Mouse (Mus musculus): ENCODE data around the gene Adh6b. TPM values are rescaled to one million over a fixed set of nuclear protein-coding genes. Genes with fewer than 3 reads are reported as not detected.
"Not testable (repeated sequence)": the region's sequence is repeated elsewhere in the genome, so short reads cannot be mapped to it uniquely, and the experiment has no call there.

Gene Adh6b
- polyA plus RNA-seq, 1 experiment from 2014 or later = 0.41 TPM

DNA sequence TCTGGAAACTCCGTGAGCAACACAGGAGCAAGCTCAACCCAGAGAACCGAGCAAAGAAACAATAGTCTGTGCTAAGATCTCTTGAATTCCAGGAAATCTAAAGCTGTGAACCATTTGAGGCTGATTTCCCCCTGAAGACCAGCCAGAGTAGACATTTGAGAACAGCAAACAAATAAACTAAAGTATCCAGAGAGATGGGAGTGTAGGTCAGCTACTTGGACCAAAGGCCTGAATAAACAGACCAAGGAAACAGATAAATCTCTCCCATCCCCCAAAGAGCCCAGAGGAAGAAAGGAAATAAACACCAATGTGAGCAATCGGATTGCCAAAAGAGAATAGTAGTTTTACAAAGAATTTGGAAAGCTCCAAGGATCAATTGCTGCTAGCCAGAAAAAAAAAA lies 5.5 kb downstream of the Adh6b start:
- Histone ChIP-seq H3K27ac (ENCODE audit: low read depth, low read length) (no peak overlapping the region), H3K9ac (ENCODE audit: low read length) (no peak overlapping the region), H3K4me3 (ENCODE audit: low read depth, low read length) (no peak overlapping the region), H3K4me2 (no peak overlapping the region), H3K27me3 (ENCODE audit: control insufficient read depth, insufficient read depth, low read length) (no peaks in the 10 kb centered on the region), H3K36me3 (ENCODE audit: control insufficient read depth, insufficient read depth, low read length) (no peaks in the 10 kb centered on the region), H3K4me1 (ENCODE audit: control insufficient read depth, insufficient read depth, low read length) (no peaks in the 10 kb centered on the region), H3K9me3 (ENCODE audit: control insufficient read depth, low read length) (no peaks in the 10 kb centered on the region)
- ATAC-seq (ENCODE audit: low FRiP score) (no peak), DNase-seq (ENCODE audit: low spot score, missing footprints) (no peak)
- 65% methylated on average over 3 of the region's 3 CpGs for WGBS

DNA sequence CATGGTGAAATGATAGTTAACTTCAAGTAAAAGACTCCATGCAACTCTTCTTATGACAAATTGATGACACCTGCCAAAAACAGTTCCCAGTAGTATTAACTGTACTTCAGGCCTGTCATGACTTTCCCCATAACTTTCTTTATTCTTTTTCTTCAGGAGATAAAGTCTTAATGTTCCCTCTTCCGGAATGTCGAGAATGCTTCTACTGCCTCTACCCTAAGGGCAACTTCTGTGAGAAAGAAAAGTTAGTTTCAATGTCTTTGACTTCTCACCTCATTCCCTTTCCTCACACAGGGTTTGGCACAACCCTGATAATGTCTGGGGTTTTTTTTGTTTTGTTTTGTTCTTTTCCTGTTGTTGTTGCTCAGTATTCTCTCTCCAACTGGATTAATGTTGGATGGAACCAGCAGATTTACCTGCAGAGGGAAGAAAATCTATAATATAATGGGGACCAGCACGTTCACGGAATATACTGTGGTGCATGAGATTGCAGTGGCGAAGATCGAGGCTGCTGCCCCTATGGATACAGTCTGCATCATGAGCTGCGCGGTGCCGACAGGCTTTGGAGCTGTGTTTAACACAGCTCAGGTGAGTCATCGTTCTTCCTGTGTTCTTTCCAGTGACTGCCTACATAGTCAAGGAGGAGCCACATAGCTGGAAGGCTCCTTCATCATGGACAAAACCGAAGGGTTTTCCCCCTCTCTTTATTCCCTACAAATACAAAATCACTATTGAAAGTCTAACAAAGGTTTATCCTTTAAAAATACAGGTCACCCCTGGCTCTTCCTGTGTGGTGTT lies 10.6 kb downstream of the Adh6b start:
- Histone ChIP-seq H3K4me2 (no peak overlapping the region), H3K9me3 (ENCODE audit: control insufficient read depth, low read length) (no peaks in the 10 kb centered on the region), H3K36me3 (ENCODE audit: control insufficient read depth, insufficient read depth, low read length) (no peaks in the 10 kb centered on the region), H3K4me3 (ENCODE audit: low read depth, low read length) (no peak overlapping the region), H3K27ac (ENCODE audit: low read depth, low read length) (no peak overlapping the region), H3K27me3 (ENCODE audit: control insufficient read depth, insufficient read depth, low read length) (no peaks in the 10 kb centered on the region), H3K9ac (ENCODE audit: low read length) (no peak overlapping the region), H3K4me1 (ENCODE audit: control insufficient read depth, insufficient read depth, low read length) (no peaks in the 10 kb centered on the region)
- DNase-seq (ENCODE audit: low spot score, missing footprints) = no peak
- ATAC-seq (ENCODE audit: low FRiP score) = no peak
- 96% methylated on average over 11 of the region's 11 CpGs for WGBS

DNA sequence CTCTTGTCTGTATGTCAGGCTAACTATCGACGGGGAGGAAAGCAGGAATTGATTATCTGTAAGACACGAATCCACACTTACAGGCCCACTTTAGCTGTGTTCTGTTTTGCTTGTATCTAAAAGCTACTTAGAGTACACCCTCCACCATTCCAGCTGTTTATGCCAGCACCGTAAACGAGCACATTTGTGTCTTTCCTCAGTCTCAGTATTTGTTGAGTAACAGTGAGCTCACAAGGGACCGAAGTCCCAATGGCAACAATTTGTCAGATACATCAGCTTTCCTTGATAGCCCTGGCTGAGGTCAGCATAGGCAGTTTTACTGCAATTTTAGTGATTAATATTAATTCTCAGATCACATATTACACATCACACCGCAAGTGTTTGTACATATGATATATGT lies 17.3 kb downstream of the Adh6b start:
- ATAC-seq (ENCODE audit: low FRiP score) (no peak), DNase-seq (ENCODE audit: low spot score, missing footprints) (no peak)
- H3K4me2 ChIP-seq = no peak overlapping the region
- H3K27me3 ChIP-seq (ENCODE audit: control insufficient read depth, insufficient read depth, low read length) = no peaks in the 10 kb centered on the region
- WGBS = 83% methylated on average over 7 of the region's 7 CpGs
- no peaks in the 10 kb centered on the region for H3K4me1 ChIP-seq (ENCODE audit: control insufficient read depth, insufficient read depth, low read length)
- no peak overlapping the region for H3K9ac ChIP-seq (ENCODE audit: low read length)
- H3K9me3 ChIP-seq (ENCODE audit: control insufficient read depth, low read length) = no peaks in the 10 kb centered on the region
- H3K4me3 ChIP-seq (ENCODE audit: low read depth, low read length) = no peak overlapping the region
- no peak overlapping the region for H3K27ac ChIP-seq (ENCODE audit: low read depth, low read length)
- H3K36me3 ChIP-seq (ENCODE audit: control insufficient read depth, insufficient read depth, low read length) = no peaks in the 10 kb centered on the region

DNA sequence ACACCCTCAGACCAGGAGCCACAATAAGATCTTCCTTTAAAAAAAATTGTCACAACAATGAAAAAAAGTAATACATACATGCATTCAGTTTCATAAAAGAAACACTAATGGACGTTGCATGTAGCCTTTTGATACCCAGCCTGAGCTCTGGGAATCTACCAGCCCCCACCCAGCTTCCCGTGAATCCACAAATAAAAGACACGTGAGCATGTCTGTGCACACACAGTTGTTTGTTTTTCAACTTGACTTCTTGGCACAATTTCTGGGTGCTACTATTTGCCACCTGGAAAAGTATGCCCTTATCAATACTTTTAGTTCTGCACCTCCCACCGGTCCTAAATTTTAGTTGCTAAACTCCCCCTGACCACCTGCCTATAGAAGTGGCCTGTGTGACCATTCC lies 19.1 kb downstream of the Adh6b start:
- H3K4me2 ChIP-seq = no peak overlapping the region
- no peak for ATAC-seq (ENCODE audit: low FRiP score)
- 88% methylated on average over 4 of the region's 4 CpGs for WGBS

DNA sequence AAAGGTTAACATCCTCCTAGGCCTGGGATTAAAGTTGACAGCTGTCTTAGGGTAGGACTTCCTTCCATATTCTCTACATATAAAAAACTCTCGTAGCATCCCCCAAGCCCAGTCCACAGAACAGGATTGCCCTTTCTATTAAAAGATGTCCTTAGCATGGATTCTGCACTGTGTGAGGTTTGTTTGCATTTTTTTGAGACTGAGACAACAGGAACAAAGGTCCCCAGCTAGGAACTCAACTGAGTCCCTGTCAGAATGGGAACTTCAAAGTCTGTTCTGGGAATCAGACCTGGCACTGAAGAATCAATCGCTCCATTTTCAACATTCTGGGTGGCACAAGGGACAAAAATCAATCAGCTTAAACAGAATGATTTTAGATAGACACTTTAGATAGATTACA lies 21.3 kb downstream of the Adh6b start:
- Histone ChIP-seq H3K4me3 (ENCODE audit: low read depth, low read length) (no peak overlapping the region), H3K27me3 (ENCODE audit: control insufficient read depth, insufficient read depth, low read length) (no peaks in the 10 kb centered on the region), H3K4me1 (ENCODE audit: control insufficient read depth, insufficient read depth, low read length) (no peaks in the 10 kb centered on the region), H3K27ac (ENCODE audit: low read depth, low read length) (no peak overlapping the region), H3K9ac (ENCODE audit: low read length) (no peak overlapping the region), H3K36me3 (ENCODE audit: control insufficient read depth, insufficient read depth, low read length) (no peaks in the 10 kb centered on the region), H3K9me3 (ENCODE audit: control insufficient read depth, low read length) (no peaks in the 10 kb centered on the region), H3K4me2 (no peak overlapping the region)
- ATAC-seq (ENCODE audit: low FRiP score) (no peak), DNase-seq (ENCODE audit: low spot score, missing footprints) (no peak)
- 76% methylated on average over 2 of the region's 2 CpGs for WGBS

More for the DNA sequence above, 19.1 kb downstream of the Adh6b start:
- H3K36me3 ChIP-seq (ENCODE audit: control insufficient read depth, insufficient read depth, low read length) = no peaks in the 10 kb centered on the region
- no peak overlapping the region for H3K27ac ChIP-seq (ENCODE audit: low read depth, low read length)
- no peak for DNase-seq (ENCODE audit: low spot score, missing footprints)
- H3K4me1 ChIP-seq (ENCODE audit: control insufficient read depth, insufficient read depth, low read length) = no peaks in the 10 kb centered on the region
- no peak overlapping the region for H3K9ac ChIP-seq (ENCODE audit: low read length)
- H3K4me3 ChIP-seq (ENCODE audit: low read depth, low read length) = no peak overlapping the region
- no peaks in the 10 kb centered on the region for H3K27me3 ChIP-seq (ENCODE audit: control insufficient read depth, insufficient read depth, low read length)
- no peaks in the 10 kb centered on the region for H3K9me3 ChIP-seq (ENCODE audit: control insufficient read depth, low read length)

DNA sequence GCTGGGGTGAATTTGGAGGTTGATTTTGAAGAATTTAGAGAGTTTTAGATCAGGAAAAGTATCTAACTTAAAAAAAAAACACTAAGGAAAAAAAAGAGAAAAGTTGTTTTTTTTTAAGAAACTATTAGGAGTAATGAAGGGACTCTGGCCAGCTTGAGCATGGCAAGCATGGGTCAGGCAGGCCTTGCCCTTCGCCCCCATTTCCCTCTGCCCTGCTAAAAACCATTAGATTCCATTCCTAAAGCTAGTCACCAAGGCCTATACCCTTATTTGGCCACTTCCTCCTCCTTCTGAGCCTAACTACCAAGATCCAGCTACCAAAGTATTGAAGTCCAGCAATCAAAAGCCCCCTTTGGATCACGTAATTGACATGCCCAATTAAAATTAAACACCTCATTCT lies 24.6 kb downstream of the Adh6b start:
- Histone ChIP-seq H3K4me1 (ENCODE audit: control insufficient read depth, insufficient read depth, low read length) (no peaks in the 10 kb centered on the region), H3K27ac (ENCODE audit: low read depth, low read length) (no peak overlapping the region), H3K4me2 (no peak overlapping the region), H3K4me3 (ENCODE audit: low read depth, low read length) (no peak overlapping the region), H3K9me3 (ENCODE audit: control insufficient read depth, low read length) (no peaks in the 10 kb centered on the region), H3K27me3 (ENCODE audit: control insufficient read depth, insufficient read depth, low read length) (no peaks in the 10 kb centered on the region), H3K36me3 (ENCODE audit: control insufficient read depth, insufficient read depth, low read length) (no peaks in the 10 kb centered on the region), H3K9ac (ENCODE audit: low read length) (no peak overlapping the region)
- 88% methylated on average over 2 of the region's 2 CpGs for WGBS
- no peak for DNase-seq (ENCODE audit: low spot score, missing footprints)
- ATAC-seq (ENCODE audit: low FRiP score) = no peak

DNA sequence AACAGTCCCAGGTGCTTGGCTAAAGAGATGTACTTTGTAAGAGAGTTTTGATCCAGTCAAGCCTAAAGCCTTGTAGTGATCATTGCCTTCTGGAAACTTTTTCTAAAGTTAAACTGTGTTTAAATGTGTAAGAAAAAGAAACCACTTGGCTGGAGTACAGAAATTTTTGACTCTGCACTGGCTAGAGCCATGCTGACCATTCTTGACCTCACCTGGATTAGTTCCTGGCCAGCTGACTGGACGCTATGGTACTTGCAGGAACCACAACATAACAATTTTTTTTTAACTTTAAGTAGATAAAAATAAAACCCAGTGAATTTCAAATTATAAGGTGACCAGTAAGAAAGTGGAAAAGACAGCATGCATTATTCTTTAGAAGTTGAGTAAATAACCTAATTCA lies 28.0 kb downstream of the Adh6b start:
- Histone ChIP-seq H3K9me3 (ENCODE audit: control insufficient read depth, low read length) (no peaks in the 10 kb centered on the region), H3K4me1 (ENCODE audit: control insufficient read depth, insufficient read depth, low read length) (no peaks in the 10 kb centered on the region), H3K4me3 (ENCODE audit: low read depth, low read length) (no peak overlapping the region), H3K4me2 (no peak overlapping the region), H3K27ac (ENCODE audit: low read depth, low read length) (no peak overlapping the region), H3K36me3 (ENCODE audit: control insufficient read depth, insufficient read depth, low read length) (no peaks in the 10 kb centered on the region), H3K27me3 (ENCODE audit: control insufficient read depth, insufficient read depth, low read length) (no peaks in the 10 kb centered on the region), H3K9ac (ENCODE audit: low read length) (no peak overlapping the region)
- 92% methylated on average over 1 of the region's 1 CpGs for WGBS
- ATAC-seq (ENCODE audit: low FRiP score) (no peak), DNase-seq (ENCODE audit: low spot score, missing footprints) (no peak)

DNA sequence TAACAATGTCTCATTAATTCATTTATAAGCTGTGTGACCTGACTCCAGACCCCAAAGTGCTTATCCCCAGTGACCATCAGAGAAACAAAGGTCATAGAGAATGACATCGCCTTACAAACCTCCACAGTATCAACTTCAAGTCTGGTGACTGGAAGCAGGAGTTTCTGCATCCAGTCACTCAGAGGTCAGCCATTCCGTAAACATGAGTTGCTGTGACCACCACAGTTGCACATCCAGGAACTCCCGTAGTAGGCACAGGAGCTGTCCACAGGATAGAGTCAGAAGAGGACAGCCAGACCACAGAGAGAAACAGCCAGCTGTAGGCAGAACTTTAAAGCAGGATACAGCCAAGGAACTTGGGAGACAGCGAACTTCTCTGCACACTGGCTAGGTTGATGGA lies 28.7 kb downstream of the Adh6b start:
- not testable (repeated sequence) for DNase-seq (ENCODE audit: low spot score, missing footprints); H3K36me3 ChIP-seq (ENCODE audit: control insufficient read depth, insufficient read depth, low read length)
- 62% methylated on average over 4 of the region's 4 CpGs for WGBS

DNA sequence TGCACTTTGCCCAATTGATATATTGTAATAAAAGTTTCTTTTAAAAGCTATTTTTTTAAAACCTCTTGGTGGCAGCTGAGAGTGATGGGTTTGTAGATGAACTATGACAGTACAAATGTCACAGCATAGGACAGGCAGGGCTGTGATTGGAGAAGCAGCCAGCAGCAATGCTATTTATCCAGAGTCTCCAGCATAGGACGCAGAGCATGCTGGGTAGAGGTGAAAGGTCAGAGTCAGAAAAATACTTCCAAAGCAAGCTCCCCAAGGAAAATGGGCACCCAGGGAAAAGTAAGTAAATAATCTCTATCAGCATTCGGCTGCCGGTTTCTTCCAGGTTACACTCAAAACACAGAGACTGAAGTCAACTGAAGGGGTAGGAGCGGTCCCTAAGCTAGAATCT lies 32.3 kb downstream of the Adh6b start:
- no peaks in the 10 kb centered on the region for H3K9me3 ChIP-seq (ENCODE audit: control insufficient read depth, low read length)
- no peaks in the 10 kb centered on the region for H3K27me3 ChIP-seq (ENCODE audit: control insufficient read depth, insufficient read depth, low read length)
- no peak overlapping the region for H3K4me2 ChIP-seq
- H3K27ac ChIP-seq (ENCODE audit: low read depth, low read length) = no peak overlapping the region
- DNase-seq (ENCODE audit: low spot score, missing footprints) (no peak), ATAC-seq (ENCODE audit: low FRiP score) (no peak)
- WGBS = 73% methylated on average over 4 of the region's 4 CpGs
- no peaks in the 10 kb centered on the region for H3K36me3 ChIP-seq (ENCODE audit: control insufficient read depth, insufficient read depth, low read length)
- no peak overlapping the region for H3K9ac ChIP-seq (ENCODE audit: low read length)
- H3K4me3 ChIP-seq (ENCODE audit: low read depth, low read length) = no peak overlapping the region
- H3K4me1 ChIP-seq (ENCODE audit: control insufficient read depth, insufficient read depth, low read length) = no peaks in the 10 kb centered on the region

More for the DNA sequence above, 28.7 kb downstream of the Adh6b start:
- H3K4me1 ChIP-seq (ENCODE audit: control insufficient read depth, insufficient read depth, low read length); H3K27me3 ChIP-seq (ENCODE audit: control insufficient read depth, insufficient read depth, low read length); H3K4me3 ChIP-seq (ENCODE audit: low read depth, low read length); H3K27ac ChIP-seq (ENCODE audit: low read depth, low read length); H3K9ac ChIP-seq (ENCODE audit: low read length); H3K4me2 ChIP-seq; ATAC-seq (ENCODE audit: low FRiP score); H3K9me3 ChIP-seq (ENCODE audit: control insufficient read depth, low read length): not testable (repeated sequence)
